Mouse (Mus musculus) MEL (cell line): ENCODE measurements around the gene Mtor. TPM values are rescaled to one million over a fixed set of nuclear protein-coding genes. Genes with fewer than 3 reads are reported as not detected.
A peak's percentile ranks its signal among the peaks of the same experiment; 100 is the strongest.

Experiments
- DNase-seq: peaks from one replicate; pipeline ENCODE4 v3.0.0; 2011; ENCODE audit warnings: low read depth, low spot score
- H3K27ac ChIP-seq: 2 replicates; pipeline ENCODE4 v1.5.1; 2012; ENCODE audit warnings: low read depth, mild to moderate bottlenecking, control low read depth, low read length, moderate library complexity; ENCODE audit not compliant: control insufficient read depth
- H3K27me3 ChIP-seq, 2 experiments: fragments of 150-350 bp in 1 of 2; sonication (generic) in 1 of 2; 2 replicates each; pipeline ENCODE4 v1.6.1; 2012; ENCODE audit warnings: low read length in 2 of 2, mild to moderate bottlenecking in 2 of 2, improper control_type of control experiment in 1 of 2, moderate library complexity in 1 of 2; ENCODE audit not compliant: insufficient read depth in 2 of 2, control insufficient read depth in 1 of 2
- H3K36me3 ChIP-seq, 2 experiments: 2 replicates each; pipeline ENCODE4 v1.6.1; 2012 to 2014; ENCODE audit warnings: low read length in 2 of 2, improper control_type of control experiment in 1 of 2, inconsistent platforms in 1 of 2, mild to moderate bottlenecking in 1 of 2; ENCODE audit not compliant: insufficient read depth in 2 of 2, control insufficient read depth in 1 of 2
- H3K4me1 ChIP-seq, 2 experiments: fragments of 150-350 bp in 1 of 2; sonication (generic) in 1 of 2; 2 replicates each; pipeline ENCODE4 v1.6.1; 2012; ENCODE audit warnings: low read length in 2 of 2, improper control_type of control experiment in 1 of 2, mild to moderate bottlenecking in 1 of 2; ENCODE audit not compliant: insufficient read depth in 2 of 2, control insufficient read depth in 1 of 2
- H3K4me3 ChIP-seq, 2 experiments: fragments of 150-350 bp in 1 of 2; sonication (generic) in 1 of 2; 2 replicates each; pipeline ENCODE4 v1.5.1; 2012; ENCODE audit warnings: low read depth in 2 of 2, low read length in 2 of 2, mild to moderate bottlenecking in 2 of 2, moderate library complexity in 2 of 2, control low read depth in 1 of 2, improper control_type of control experiment in 1 of 2; ENCODE audit not compliant: control insufficient read depth in 1 of 2, insufficient read depth in 1 of 2
- H3K79me2 ChIP-seq: 2 replicates; pipeline ENCODE4 v1.6.1; 2012; ENCODE audit warnings: mild to moderate bottlenecking, low read length, moderate library complexity; ENCODE audit not compliant: control insufficient read depth, poor library complexity, insufficient read depth
- H3K9ac ChIP-seq: 2 replicates; pipeline ENCODE4 v1.6.1; 2012; ENCODE audit warnings: low read depth, mild to moderate bottlenecking, control low read depth, low read length, moderate library complexity; ENCODE audit not compliant: control insufficient read depth, poor library complexity, severe bottlenecking
- H3K9me3 ChIP-seq: fragments of 150-350 bp; sonication (generic); replicated peaks from 2 replicates; pipeline ENCODE4 v1.6.1; 2012; ENCODE audit warnings: mild to moderate bottlenecking, low read length, improper control_type of control experiment, moderate library complexity; ENCODE audit not compliant: insufficient read depth
- CHD1 ChIP-seq: IDR thresholded peaks from 2 replicates; pipeline ENCODE4 v1.6.1; 2012; ENCODE audit warnings: low read depth, mild to moderate bottlenecking, inconsistent platforms, low read length, improper control_type of control experiment
- CHD2 ChIP-seq: IDR thresholded peaks from 2 replicates; pipeline ENCODE4 v1.6.1; 2011; ENCODE audit warnings: low read length, improper control_type of control experiment
- CTCF ChIP-seq, 3 experiments: IDR thresholded peaks in 2 of 3; conservative IDR thresholded peaks in 1 of 3; 2 replicates each; pipeline ENCODE4 v1.5.1; 2011 to 2012; ENCODE audit warnings: low read length in 3 of 3, low read depth in 2 of 3, mild to moderate bottlenecking in 2 of 3, improper control_type of control experiment in 1 of 3, inconsistent platforms in 1 of 3, mixed read lengths in 1 of 3, moderate library complexity in 1 of 3; ENCODE audit not compliant: control insufficient read depth in 1 of 3, insufficient read depth in 1 of 3, poor library complexity in 1 of 3, severe bottlenecking in 1 of 3
- E2F4 ChIP-seq: IDR thresholded peaks from 2 replicates; pipeline ENCODE4 v1.6.1; 2011; ENCODE audit warnings: low read depth, low read length, improper control_type of control experiment, borderline replicate concordance
- ELF1 ChIP-seq: IDR thresholded peaks from 2 replicates; pipeline ENCODE4 v1.6.1; 2014; ENCODE audit warnings: low read depth, mild to moderate bottlenecking, inconsistent platforms, low read length, improper control_type of control experiment, moderate library complexity
- EP300 ChIP-seq, 2 experiments: IDR thresholded peaks; 2 replicates each; pipeline ENCODE4 v1.6.1; 2011; ENCODE audit warnings: improper control_type of control experiment in 2 of 2, low read length in 2 of 2, low read depth in 1 of 2, mild to moderate bottlenecking in 1 of 2
- ETS1 ChIP-seq: IDR thresholded peaks from 2 replicates; pipeline ENCODE4 v1.6.1; 2012; ENCODE audit warnings: low read depth, mild to moderate bottlenecking, inconsistent platforms, low read length, improper control_type of control experiment, moderate library complexity
- GABPA ChIP-seq: IDR thresholded peaks from 2 replicates; pipeline ENCODE4 v1.6.1; 2012; ENCODE audit warnings: low read depth, mild to moderate bottlenecking, inconsistent platforms, low read length, improper control_type of control experiment, moderate library complexity
- GATA1 ChIP-seq: IDR thresholded peaks from 2 replicates; pipeline ENCODE4 v1.6.1; 2011; ENCODE audit warnings: low read depth, low read length, improper control_type of control experiment
- MAFK ChIP-seq: IDR thresholded peaks from 2 replicates; pipeline ENCODE4 v1.6.1; 2011; ENCODE audit warnings: low read depth, mild to moderate bottlenecking, low read length, improper control_type of control experiment, borderline replicate concordance
- MAX ChIP-seq: IDR thresholded peaks from 2 replicates; pipeline ENCODE4 v1.6.1; 2011; ENCODE audit warnings: low read length, improper control_type of control experiment
- MAZ ChIP-seq: IDR thresholded peaks from 2 replicates; pipeline ENCODE4 v1.6.1; 2012; ENCODE audit warnings: low read depth, mild to moderate bottlenecking, inconsistent platforms, low read length, improper control_type of control experiment
- MXI1 ChIP-seq: IDR thresholded peaks from 2 replicates; pipeline ENCODE4 v1.6.1; 2011; ENCODE audit warnings: mild to moderate bottlenecking, low read depth, low read length, improper control_type of control experiment
- MYB ChIP-seq: IDR thresholded peaks from 2 replicates; pipeline ENCODE4 v1.6.1; 2011; ENCODE audit warnings: mild to moderate bottlenecking, low read depth, low read length, improper control_type of control experiment
- MYC ChIP-seq: IDR thresholded peaks from 2 replicates; pipeline ENCODE4 v1.6.1; 2011; ENCODE audit warnings: low read depth, mild to moderate bottlenecking, low read length, improper control_type of control experiment, moderate library complexity
- NELFE ChIP-seq: IDR thresholded peaks from 2 replicates; pipeline ENCODE4 v1.6.1; 2011; ENCODE audit warnings: low read depth, low read length, improper control_type of control experiment
- POLR2A ChIP-seq, 2 experiments: IDR thresholded peaks; 2 replicates each; pipeline ENCODE4 v1.6.1; 2011 to 2012; ENCODE audit warnings: low read length in 2 of 2, mild to moderate bottlenecking in 2 of 2, control low read depth in 1 of 2, improper control_type of control experiment in 1 of 2, low read depth in 1 of 2, moderate library complexity in 1 of 2; ENCODE audit not compliant: control insufficient read depth in 1 of 2, insufficient read depth in 1 of 2, poor library complexity in 1 of 2
- POLR2AphosphoS2 ChIP-seq: IDR thresholded peaks from 2 replicates; pipeline ENCODE4 v1.6.1; 2011; ENCODE audit warnings: low read length, improper control_type of control experiment
- RAD21 ChIP-seq: IDR thresholded peaks from 2 replicates; pipeline ENCODE4 v1.6.1; 2011; ENCODE audit warnings: mild to moderate bottlenecking, low read depth, low read length, improper control_type of control experiment
- TAL1 ChIP-seq: IDR thresholded peaks from 2 replicates; pipeline ENCODE4 v1.6.1; 2012; ENCODE audit warnings: mild to moderate bottlenecking, inconsistent platforms, low read length, moderate library complexity, mixed read lengths
- TCF12 ChIP-seq: IDR thresholded peaks from 2 replicates; pipeline ENCODE4 v1.6.1; 2014; ENCODE audit warnings: low read depth, mild to moderate bottlenecking, inconsistent platforms, low read length, improper control_type of control experiment, moderate library complexity
- USF1 ChIP-seq: IDR thresholded peaks from 2 replicates; pipeline ENCODE4 v1.6.1; 2014; ENCODE audit warnings: low read depth, mild to moderate bottlenecking, inconsistent platforms, low read length, improper control_type of control experiment, moderate library complexity
- USF2 ChIP-seq, 2 experiments: IDR thresholded peaks; 2 replicates each; pipeline ENCODE4 v1.6.1; 2011 to 2012; ENCODE audit warnings: improper control_type of control experiment in 2 of 2, low read length in 2 of 2, borderline replicate concordance in 1 of 2, inconsistent platforms in 1 of 2, low read depth in 1 of 2, mild to moderate bottlenecking in 1 of 2; ENCODE audit not compliant: insufficient read depth in 1 of 2
- ZC3H11A ChIP-seq: IDR thresholded peaks from 2 replicates; pipeline ENCODE4 v1.6.1; 2012; ENCODE audit warnings: low read depth, mild to moderate bottlenecking, inconsistent platforms, low read length, improper control_type of control experiment
- ZKSCAN1 ChIP-seq: IDR thresholded peaks from 2 replicates; pipeline ENCODE4 v1.6.1; 2012; ENCODE audit warnings: low read depth, mild to moderate bottlenecking, inconsistent platforms, low read length, improper control_type of control experiment, moderate library complexity
- ZNF384 ChIP-seq: IDR thresholded peaks from 2 replicates; pipeline ENCODE4 v1.6.1; 2012; ENCODE audit warnings: low read depth, mild to moderate bottlenecking, inconsistent platforms, low read length, improper control_type of control experiment
- polyA plus RNA-seq, 2 experiments: library from polyadenylated mRNA; stranded (reverse) in 1 of 2; unstranded in 1 of 2; fragments of >175 nt in 1 of 2; fragments of >200 nt in 1 of 2; gene quantifications; 2 replicates each; pipeline versions ENCODE4 v1.2.1 to v1.2.4; 2012; ENCODE audit warnings: low replicate concordance in 2 of 2, low read depth in 1 of 2; ENCODE audit not compliant: insufficient read length in 2 of 2, insufficient read depth in 1 of 2, missing spikeins in 1 of 2
- total RNA-seq: library from RNA; depleted of rRNA; stranded (reverse); fragments of 300-350 nt; gene quantifications from 2 replicates; pipeline ENCODE4 v1.2.3, GENCODE M21; 2012

The Mtor gene
- total and polyA plus RNA-seq, 3 experiments, result 23.9 to 35.2 TPM; not detected in 1

DNA sequence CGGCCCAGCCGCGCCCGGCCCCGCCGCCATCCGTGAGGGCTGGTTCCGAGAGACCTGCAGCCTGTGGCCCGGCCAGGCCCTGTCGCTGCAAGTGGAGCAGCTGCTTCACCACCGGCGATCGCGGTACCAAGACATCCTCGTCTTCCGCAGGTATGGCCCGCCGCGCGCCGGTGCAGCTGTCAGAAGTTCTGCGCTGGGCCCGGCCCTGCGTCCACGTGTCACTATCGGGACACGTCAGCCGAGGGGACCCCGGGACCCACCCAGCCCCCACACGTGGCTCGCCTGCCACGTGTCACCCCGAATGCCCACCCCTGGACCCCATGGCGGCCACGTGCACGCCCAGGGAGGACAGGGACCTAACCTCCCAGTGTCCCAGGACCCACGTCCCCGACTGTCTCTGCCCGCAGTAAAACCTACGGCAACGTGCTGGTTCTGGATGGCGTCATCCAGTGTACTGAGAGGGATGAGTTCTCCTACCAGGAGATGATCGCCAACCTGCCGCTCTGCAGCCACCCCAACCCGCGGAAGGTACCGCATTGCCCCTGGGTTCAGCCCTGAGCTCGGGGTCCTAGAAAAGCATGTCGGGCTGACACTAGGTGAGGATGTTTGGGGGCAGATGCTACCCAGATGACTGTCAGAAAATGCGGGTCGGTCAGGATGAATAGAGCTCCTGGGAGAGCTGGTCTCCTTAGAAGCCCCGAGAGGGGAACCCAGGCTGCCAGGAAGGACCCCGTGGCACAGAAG, 143.4 kb downstream of the Mtor start:
- H3K27ac ChIP-seq, result peak overlapping the region; percentile 61
- H3K9ac ChIP-seq, result peak overlapping the region; percentile 98
- peaks cover 16 to 23% of the 10 kb centered on the region in 2 experiments for H3K36me3 ChIP-seq
- H3K79me2 ChIP-seq, result peaks cover 28% of the 10 kb centered on the region
- no peaks in the 10 kb centered on the region for H3K9me3 ChIP-seq
- TF ChIP-seq ETS1 (no peak), CHD1 (0 out of 2 replicates have a peak, but pooled peaks have one; percentile 35), POLR2A (IDR thresholded peaks at IDR 0.05; ENCODE audit: control insufficient read depth in 1 of 2, insufficient read depth in 1 of 2, low read depth in 1 of 2, low read length in 2 of 2, poor library complexity in 1 of 2) (peak; percentile 29 to 47; a peak in 3 of 4 replicates), EP300 (IDR thresholded peaks at IDR 0.05; ENCODE audit: low read depth in 1 of 2, low read length in 2 of 2) (0 out of 4 replicates have a peak, but pooled peaks of 1 of the 2 experiments have one; percentile 16), GATA1 (no peak), USF1 (peak; percentile 52; the same call in 1 of the 2 replicates), MYC (peak; percentile 95), POLR2AphosphoS2 (no peak; the same call in none of the 2 replicates), MAX (peak; percentile 92), MXI1 (peak; percentile 83), USF2 (IDR thresholded peaks at IDR 0.05; ENCODE audit: borderline replicate concordance in 1 of 2, insufficient read depth in 1 of 2, low read depth in 1 of 2, low read length in 2 of 2) (no peak)
- peak overlapping the region; percentile 97 to 99 for H3K4me3 ChIP-seq
- DNase-seq, result peak; percentile 64
- H3K4me1 ChIP-seq, result peaks cover 4 to 36% of the 10 kb centered on the region in 2 experiments; a peak in 3 of 4 replicates
- no peaks in the 10 kb centered on the region for H3K27me3 ChIP-seq

DNA sequence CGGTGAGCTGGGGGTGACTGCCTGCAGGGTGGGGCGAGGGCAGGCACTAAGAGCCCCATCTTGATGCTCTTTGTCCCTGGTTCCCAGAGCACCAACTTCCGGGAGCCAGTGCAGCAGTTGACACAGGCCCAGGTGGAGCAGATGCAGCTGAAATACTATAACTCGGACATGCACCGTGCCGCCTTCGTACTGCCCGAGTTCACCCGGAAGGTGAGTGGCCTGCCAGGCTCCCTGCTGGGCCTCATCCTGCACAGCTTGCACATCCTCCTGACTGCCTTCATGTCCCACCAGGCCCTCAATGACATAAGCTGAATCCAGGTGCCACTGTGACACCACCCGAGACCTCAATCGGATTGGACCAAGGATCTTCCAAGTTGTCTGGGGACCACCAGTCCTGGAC, 145.6 kb downstream of the Mtor start:
- peaks cover 0 to 22% of the 10 kb centered on the region in 2 experiments; a peak in 2 of 4 replicates for H3K4me1 ChIP-seq
- TF ChIP-seq CHD2, result no peak
- no peak for TF ChIP-seq MYB
- TF ChIP-seq CTCF (IDR thresholded peaks at IDR 0.05 in 2 of 3, conservative IDR thresholded peaks at IDR 0.05 in 1 of 3; ENCODE audit: control insufficient read depth in 1 of 3, insufficient read depth in 1 of 3, low read depth in 2 of 3, low read length in 3 of 3, poor library complexity in 1 of 3, severe bottlenecking in 1 of 3), result no peak
- TF ChIP-seq MYC, result no peak
- TF ChIP-seq POLR2A (IDR thresholded peaks at IDR 0.05; ENCODE audit: control insufficient read depth in 1 of 2, insufficient read depth in 1 of 2, low read depth in 1 of 2, low read length in 2 of 2, poor library complexity in 1 of 2), result no peak
- TF ChIP-seq ZKSCAN1, result no peak
- no peak for TF ChIP-seq ZNF384
- TF ChIP-seq E2F4, result no peak
- TF ChIP-seq MAFK, result no peak
- no peak for TF ChIP-seq USF2 (IDR thresholded peaks at IDR 0.05; ENCODE audit: borderline replicate concordance in 1 of 2, insufficient read depth in 1 of 2, low read depth in 1 of 2, low read length in 2 of 2)
- no peak for TF ChIP-seq ZC3H11A
- no peak for TF ChIP-seq TAL1
- no peak for TF ChIP-seq GATA1
- TF ChIP-seq NELFE, result no peak
- no peak for TF ChIP-seq ELF1
- TF ChIP-seq RAD21, result no peak
- no peak for TF ChIP-seq TCF12
- no peak for TF ChIP-seq MAZ
- no peak for TF ChIP-seq GABPA
- TF ChIP-seq, all 39 proteins: peak for 0
- Histone ChIP-seq H3K27ac (no peak overlapping the region), H3K4me3 (no peak overlapping the region), H3K36me3 (peaks cover 8 to 23% of the 10 kb centered on the region in 2 experiments), H3K9me3 (no peaks in the 10 kb centered on the region), H3K79me2 (peaks cover 28% of the 10 kb centered on the region), H3K27me3 (no peaks in the 10 kb centered on the region), H3K9ac (no peak overlapping the region)
- no peak for DNase-seq
